Mouse (Mus musculus) hematopoietic multipotent progenitor cell, adult 10-12 weeks (in vitro differentiated cells): ENCODE results near the gene Wfdc6a. TPM values are rescaled to one million over a fixed set of nuclear protein-coding genes. Genes with fewer than 3 reads are reported as not detected.

ENCODE experiments used
- polyA plus RNA-seq: library from polyadenylated mRNA; stranded (reverse); fragments of >175 nt; gene quantifications from 2 replicates; pipeline ENCODE4 v1.2.3, GENCODE M21; 2012; ENCODE audit warnings: low replicate concordance

Gene Wfdc6a
- not detected in 2 replicates for polyA plus RNA-seq

DNA sequence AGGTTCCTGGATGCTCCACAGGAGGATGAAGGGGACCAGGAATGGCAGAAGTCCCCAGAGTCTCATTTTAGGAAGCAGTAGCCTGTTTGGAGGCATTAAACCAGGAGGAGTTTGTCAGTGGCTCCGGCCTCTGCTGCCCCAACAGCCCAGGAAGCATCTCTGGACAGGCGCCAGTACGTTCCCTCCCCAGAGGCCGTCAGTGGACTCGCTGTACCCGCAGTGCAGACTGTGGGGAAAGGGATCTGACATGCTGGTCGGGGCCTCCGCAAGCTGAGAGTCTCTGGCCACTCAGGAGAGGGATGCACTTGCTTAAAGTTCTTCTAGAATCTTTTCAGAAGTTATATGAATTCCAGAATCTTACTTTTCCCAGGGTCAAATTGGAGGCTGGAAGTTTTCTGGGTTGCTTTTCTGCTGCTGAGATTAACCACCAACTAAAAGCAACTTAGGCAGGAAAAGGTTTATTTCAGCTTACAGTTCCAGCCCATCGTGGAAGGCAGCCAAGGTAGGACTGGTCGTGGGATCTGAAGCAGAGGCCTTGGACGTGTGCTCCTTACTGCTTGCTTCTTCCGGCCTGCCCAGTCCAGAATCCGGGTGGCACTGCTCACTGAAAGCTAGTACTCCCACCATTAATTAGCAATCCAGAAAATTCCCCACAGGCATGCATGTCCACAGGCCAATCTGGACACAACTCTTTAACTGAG is at the start of gene Wfdc6a:
TSS of gene Wfdc6a (minus strand) at position 423 of the 701 bp plus-strand sequence.

GRCm38 (mm10) chr2:164613471-164613870 is 28.2 kb upstream of the Wfdc6a start, which contains the start of the genes Wfdc6b and Wfdc8:
Gene Wfdc6b (plus strand): TSS chr2:164613522.
Gene Wfdc8 (minus strand): TSS chr2:164613626.

DNA sequence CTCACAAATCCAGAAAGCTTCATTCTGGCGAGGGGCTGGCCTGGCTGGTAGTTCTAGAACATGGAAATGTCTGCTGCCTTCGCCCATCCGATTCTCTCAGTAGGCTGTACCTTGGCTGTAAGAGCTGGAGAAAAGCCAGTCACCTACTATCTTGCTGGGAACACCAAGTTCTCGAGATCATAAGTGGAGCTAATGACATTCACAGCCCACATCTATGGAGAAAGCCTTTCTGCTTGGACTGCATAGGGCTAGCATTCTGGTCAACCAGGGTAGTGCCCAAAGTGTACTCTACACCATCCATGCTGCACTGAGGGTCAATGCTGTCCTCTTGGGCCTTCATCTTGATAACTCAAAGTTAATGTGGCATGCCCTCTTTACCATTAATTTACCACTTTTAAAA is 8.2 kb upstream of the Wfdc6a start, which contains the start of gene Eppin:
TSS of gene Eppin (minus strand) at position 101 of the 400 bp plus-strand sequence.

GRCm38 (mm10) chr2:164573359-164573758 is 11.9 kb downstream of the Wfdc6a start, which contains the start of gene Spint3:
Gene Spint3 (minus strand): TSS chr2:164573459.

GRCm38 (mm10) chr2:164562391-164563188 is 22.7 kb downstream of the Wfdc6a start, which contains the start of gene Wfdc2:
Gene Wfdc2 (plus strand): TSS chr2:164562413.

Other genes starting within 250 kb of the Wfdc6a start
- 21.9 and 55.6 TPM in 2 replicates for gene Slpi, start 196.4 kb downstream of the Wfdc6a start, polyA plus RNA-seq
- 0.39 and 0.58 TPM in 2 replicates for gene Rbpjl, start 182.3 kb downstream of the Wfdc6a start, polyA plus RNA-seq
- 0.45 and 0.55 TPM in 2 replicates for gene Matn4, start 180.3 kb downstream of the Wfdc6a start, polyA plus RNA-seq
- 6.5 and 51.1 TPM in 2 replicates for gene Sdc4, start 141.6 kb downstream of the Wfdc6a start, polyA plus RNA-seq
- gene Sys1, start 128.5 kb downstream of the Wfdc6a start, polyA plus RNA-seq, result 150 and 241 TPM in 2 replicates
- gene Gm20458, start 124.5 kb downstream of the Wfdc6a start, polyA plus RNA-seq, result 2.5 and 3.3 TPM in 2 replicates
- gene Trp53tg5, start 111.7 kb downstream of the Wfdc6a start, polyA plus RNA-seq, result not detected in 2 replicates
- 27.5 and 44.6 TPM in 2 replicates for gene Dbndd2, start 99.3 kb downstream of the Wfdc6a start, polyA plus RNA-seq
- 111 and 192 TPM in 2 replicates for gene Pigt, start 87.9 kb downstream of the Wfdc6a start, polyA plus RNA-seq
- gene Wfdc2, start 23.0 kb downstream of the Wfdc6a start, polyA plus RNA-seq, result not detected in 2 replicates
- gene Spint3, start 12.0 kb downstream of the Wfdc6a start, polyA plus RNA-seq, result not detected in 2 replicates
- not detected in 2 replicates for gene Eppin, start 8.1 kb upstream of the Wfdc6a start, polyA plus RNA-seq
- not detected in 2 replicates for gene Wfdc6b, start 28.1 kb upstream of the Wfdc6a start, polyA plus RNA-seq
- gene Wfdc8, start 28.2 kb upstream of the Wfdc6a start, polyA plus RNA-seq, result 0.04 TPM in 1 of 2 replicates, not detected in the other
- gene Wfdc16, start 53.3 kb upstream of the Wfdc6a start, polyA plus RNA-seq, result not detected in 2 replicates
- not detected in 2 replicates for gene Wfdc10, start 70.6 kb upstream of the Wfdc6a start, polyA plus RNA-seq
- gene Wfdc9, start 71.1 kb upstream of the Wfdc6a start, polyA plus RNA-seq, result not detected in 2 replicates
- not detected in 2 replicates for gene Wfdc11, start 88.6 kb upstream of the Wfdc6a start, polyA plus RNA-seq
- not detected in 2 replicates for gene Wfdc13, start 99.7 kb upstream of the Wfdc6a start, polyA plus RNA-seq
- not detected in 2 replicates for gene Spint4, start 113.1 kb upstream of the Wfdc6a start, polyA plus RNA-seq
- not detected in 2 replicates for gene Spint5, start 129.9 kb upstream of the Wfdc6a start, polyA plus RNA-seq
- gene Wfdc3, start 160.5 kb upstream of the Wfdc6a start, polyA plus RNA-seq, result not detected in 2 replicates
- gene Dnttip1, start 160.5 kb upstream of the Wfdc6a start, polyA plus RNA-seq, result 50.1 and 129 TPM in 2 replicates
- 21.9 and 41.7 TPM in 2 replicates for gene Ube2c, start 184.5 kb upstream of the Wfdc6a start, polyA plus RNA-seq
- gene Tnnc2, start 194.5 kb upstream of the Wfdc6a start, polyA plus RNA-seq, result 0.18 TPM in 1 of 2 replicates, not detected in the other
- gene Snx21, start 200.4 kb upstream of the Wfdc6a start, polyA plus RNA-seq, result 6.8 and 12.4 TPM in 2 replicates
- 16.4 and 60.9 TPM in 2 replicates for gene Acot8, start 219.4 kb upstream of the Wfdc6a start, polyA plus RNA-seq
- gene Zswim3, start 219.7 kb upstream of the Wfdc6a start, polyA plus RNA-seq, result 1.6 and 1.9 TPM in 2 replicates
- gene Zswim1, start 237.2 kb upstream of the Wfdc6a start, polyA plus RNA-seq, result 23.3 and 24.2 TPM in 2 replicates
- 0.93 TPM in 1 of 2 replicates, not detected in the other for gene Spata25, start 243.1 kb upstream of the Wfdc6a start, polyA plus RNA-seq
- gene Ctsa, start 247.4 kb upstream of the Wfdc6a start, polyA plus RNA-seq, result 86.1 and 549 TPM in 2 replicates
- 11.3 and 15.6 TPM in 2 replicates for gene Neurl2, start 248.0 kb upstream of the Wfdc6a start, polyA plus RNA-seq